Mouse (Mus musculus): ENCODE results near the gene Olfr1346.
"Not testable (repeated sequence)": the region's sequence is repeated elsewhere in the genome, so short reads cannot be mapped to it uniquely, and the experiment has no call there.

Gene Olfr1346

DNA sequence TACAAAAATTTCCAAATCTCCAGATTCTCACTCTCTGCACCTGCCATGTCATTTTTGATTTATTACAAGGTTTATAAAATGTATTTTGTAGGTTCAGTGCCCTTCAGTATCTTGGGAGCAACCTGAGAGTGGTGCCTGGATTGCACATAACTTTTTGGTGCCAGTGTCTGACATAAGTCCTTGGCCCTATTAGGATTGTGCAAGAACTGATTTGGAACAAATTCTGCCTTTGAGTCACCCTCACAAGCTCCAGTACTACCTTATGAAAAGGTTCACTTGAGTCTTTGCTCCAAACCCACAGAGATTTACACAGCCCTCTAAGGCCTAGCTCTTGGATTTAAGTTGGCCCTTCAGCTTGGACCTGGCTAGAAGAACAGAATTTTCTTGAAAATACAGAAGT is at the start of gene Olfr1346:
Olfr1346 (plus strand) TSS at position 151 of the 400 bp plus-strand sequence.
- DNase-seq: no peak

DNA sequence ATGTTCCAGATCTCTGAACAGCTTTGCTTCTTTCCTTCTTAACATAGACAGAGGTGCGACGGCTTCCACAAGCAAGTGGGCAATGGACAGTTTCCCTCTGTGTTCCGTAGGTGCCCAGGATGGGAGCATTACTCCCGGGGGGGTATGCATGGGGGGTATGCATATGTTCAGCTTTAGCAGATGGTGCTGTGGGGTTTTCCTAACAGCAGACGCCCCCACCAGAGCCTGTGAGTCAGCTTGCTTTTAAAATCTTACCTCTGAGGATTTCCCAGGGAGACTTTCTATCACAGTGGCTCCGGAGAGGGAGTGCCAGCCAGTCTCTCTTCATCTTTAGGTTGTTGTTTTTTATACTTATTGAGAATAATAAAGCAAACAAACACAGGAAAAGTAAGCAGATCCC is 47.0 kb upstream of the Olfr1346 start:
- DNase-seq: no peak

DNA sequence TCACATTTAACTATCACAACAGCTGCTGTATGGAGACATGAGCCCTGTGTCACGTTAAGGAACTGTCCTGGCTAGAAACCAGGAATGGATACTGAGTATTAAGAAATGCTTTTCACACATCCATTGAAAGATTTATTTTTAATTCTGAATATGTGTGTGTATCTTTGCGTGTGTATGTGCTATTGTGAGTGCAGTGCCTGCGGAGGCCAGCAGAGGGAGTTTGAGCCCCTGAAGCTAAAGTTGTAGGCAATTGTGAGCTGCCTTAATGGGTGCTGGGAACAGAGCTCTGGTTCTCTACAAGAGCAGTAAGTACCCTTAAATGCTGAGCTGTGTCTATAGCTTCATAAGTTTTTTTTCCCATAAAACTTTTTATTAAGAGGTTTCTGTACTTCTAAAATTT is 37.5 kb upstream of the Olfr1346 start:
- DNase-seq: no peak

DNA sequence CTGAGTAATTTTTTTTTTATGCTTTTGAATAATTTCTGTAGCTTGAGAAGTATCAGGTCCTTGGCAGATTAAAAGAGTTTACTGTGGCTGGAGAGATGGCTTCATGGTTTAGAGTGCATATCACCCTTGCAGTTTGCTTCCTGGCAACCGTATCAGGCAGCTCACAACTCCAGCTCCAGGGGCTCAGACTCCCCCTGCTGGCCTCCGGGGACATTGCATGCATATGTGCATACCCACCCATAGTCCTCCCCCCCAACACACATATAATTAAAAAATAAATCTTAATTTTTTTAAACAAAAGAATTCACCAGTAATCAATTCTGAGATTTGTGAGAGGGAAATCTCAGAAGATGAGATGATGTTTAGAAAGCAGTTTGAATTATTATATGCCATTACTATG is 36.6 kb upstream of the Olfr1346 start:
- DNase-seq: peak in 1 of 2 experiments; percentile 12

DNA sequence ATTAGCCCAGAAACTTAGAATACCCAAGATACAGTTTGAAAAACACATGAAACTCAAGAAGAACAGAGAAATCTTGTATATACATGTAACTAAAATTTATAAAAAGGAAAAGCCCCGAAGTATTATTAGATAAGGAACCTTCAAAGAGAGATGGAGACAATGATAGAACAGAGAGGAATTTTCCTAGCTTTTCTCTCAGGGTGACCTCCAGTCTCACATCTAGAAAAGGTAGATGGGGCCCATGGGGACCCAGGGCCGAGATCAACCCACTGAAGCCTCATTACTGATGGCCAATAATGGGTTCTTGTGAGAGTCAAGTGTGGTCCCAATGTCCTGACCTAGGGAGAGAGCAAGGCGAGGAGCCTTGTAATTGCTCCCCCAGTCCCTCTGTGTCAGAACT is 28.5 kb upstream of the Olfr1346 start, which contains the start of gene Olfr1344:
Olfr1344 (plus strand) TSS at position 301 of the 400 bp plus-strand sequence.
- DNase-seq: no peak

DNA sequence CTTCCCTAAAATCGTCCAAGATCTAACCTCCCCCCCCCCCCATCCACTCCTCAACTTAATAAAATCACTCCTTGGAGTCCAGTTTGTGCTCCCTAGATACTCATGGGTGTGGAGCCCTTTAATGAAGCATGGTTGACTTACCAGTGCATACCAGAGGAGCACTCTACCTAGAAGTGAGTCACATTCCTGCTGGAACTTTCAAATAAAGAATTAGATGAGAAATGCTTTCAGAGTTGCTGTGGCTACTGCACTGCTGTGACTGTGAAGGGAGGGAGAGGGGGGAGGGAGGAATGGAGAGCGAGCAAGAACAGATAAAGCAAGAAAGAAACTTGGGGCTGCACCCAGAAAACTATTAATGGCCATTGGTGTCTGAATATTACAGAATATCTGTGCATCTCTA is 25.7 kb upstream of the Olfr1346 start:
- DNase-seq: no peak

DNA sequence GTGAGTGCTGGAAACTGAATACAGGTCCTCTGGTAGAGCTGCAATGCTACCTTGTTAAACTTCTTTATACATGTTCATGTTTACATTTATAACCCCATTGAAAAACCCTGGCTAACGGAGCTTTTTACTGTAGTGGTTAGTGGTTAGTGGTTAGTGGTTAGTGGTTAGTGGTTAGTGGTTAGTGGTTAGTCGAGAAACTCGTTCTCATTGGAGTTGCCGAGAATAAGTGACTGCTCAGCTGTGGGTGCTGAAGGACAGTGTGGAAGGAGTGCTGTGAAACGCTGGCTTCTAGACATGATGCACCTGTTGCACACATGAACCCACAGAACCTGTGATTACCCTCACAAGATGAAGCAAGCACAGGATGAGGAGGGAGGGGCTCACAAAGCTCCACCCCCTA is 19.1 kb upstream of the Olfr1346 start:
- no peak for DNase-seq

DNA sequence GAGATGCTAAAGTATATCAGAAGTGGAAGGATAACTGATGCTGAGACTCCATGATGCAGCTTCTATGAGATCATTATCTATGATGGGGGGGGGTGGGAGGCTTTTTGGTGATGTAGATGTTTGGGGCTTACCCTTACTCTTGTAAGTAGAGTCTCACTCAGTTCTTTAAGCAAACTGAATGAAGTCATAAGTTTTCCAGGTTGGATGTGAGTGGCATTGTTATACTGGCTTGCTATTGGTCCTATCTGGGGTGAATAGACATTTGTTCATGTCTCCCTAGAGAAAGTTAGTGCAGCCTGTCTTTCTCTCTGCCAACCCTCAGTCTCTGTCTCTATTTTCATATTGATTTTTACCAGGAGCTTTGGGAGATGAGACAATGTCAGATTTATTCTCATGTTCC is 11.0 kb upstream of the Olfr1346 start, which contains the start of gene Olfr1336:
Olfr1336 (plus strand) TSS at position 301 of the 400 bp plus-strand sequence.
- DNase-seq: no peak

DNA sequence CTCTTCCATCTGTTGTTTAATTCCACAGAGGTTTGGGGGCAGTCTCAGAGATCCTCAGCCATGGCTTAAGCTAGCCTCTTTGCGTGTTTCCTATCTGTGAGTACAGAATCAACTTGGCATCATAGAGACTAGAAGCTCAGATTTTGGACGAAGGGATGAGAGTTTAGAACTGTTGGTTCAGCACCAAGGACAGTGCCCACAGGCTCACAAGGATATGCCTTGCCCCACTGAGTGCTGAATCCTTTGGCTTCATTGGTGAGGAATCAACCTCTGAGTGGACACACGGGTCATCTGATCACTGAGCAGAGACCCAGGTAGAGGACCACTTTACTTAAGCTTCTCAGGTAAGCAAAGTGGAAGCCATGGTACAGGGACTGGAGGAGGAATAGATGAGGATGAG is 10.5 kb upstream of the Olfr1346 start:
- no peak for DNase-seq

DNA sequence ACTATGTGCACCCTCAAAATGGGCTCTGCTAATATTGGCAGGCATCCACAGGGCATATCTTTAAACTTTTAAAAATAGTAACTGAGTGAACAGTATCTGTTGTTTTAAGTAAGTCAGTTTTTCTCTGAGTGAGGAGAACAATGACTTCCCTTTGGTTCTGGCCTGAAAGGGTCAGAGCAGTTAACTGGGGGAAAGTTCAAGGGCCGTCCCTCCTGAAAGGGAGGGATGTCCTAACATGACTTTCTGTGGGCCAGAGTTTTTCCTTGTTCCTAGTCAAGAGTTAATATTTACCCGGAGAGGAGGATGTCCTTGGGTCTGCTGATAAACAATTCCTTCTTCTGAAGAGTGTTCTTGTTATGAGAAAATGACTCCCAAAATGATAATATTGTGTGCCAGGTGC is 10.7 kb downstream of the Olfr1346 start:
- DNase-seq: not testable (repeated sequence)

DNA sequence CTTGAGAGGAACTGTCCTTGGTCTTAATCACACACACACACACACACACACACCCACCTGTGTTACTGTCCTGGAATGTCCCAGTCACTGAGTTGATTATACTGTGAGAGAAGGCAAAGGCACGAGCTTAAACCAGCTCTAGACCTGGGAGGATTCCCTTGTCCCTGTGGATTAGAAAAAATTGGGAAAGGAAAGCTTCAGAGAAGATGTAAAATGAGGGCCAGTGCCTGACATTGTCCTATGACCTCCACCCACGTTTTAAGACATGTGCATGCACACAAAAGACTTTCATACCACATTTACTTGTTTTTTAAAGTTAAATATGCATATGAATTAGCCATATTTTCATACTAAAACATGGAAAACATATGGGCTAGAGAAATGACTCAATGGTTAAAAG is 19.9 kb downstream of the Olfr1346 start, which contains the start of gene Olfr5:
Olfr5 (minus strand) TSS at position 101 of the 400 bp plus-strand sequence.
- no peak for DNase-seq

DNA sequence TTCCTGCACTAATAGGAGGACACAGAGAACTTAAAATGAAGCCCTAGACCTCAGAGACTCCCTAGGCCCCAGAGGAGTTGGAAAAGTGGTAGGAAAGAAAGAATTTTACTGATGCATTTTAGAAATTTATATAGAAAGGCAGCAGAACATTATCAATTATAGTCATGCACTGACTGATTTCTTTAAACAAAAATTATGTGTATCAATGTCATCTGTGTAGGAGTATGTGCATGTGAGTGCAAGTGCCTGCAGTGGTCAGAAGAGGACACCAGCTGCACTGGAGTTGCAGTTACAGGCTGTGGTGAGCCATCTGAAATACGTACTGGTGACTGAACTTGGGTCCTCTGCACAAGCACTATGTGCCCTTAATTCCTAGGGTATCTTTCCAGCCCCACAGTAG is 32.8 kb downstream of the Olfr1346 start, which contains the start of gene Olfr1347:
Olfr1347 (minus strand) TSS at position 101 of the 400 bp plus-strand sequence.
- DNase-seq: no peak

DNA sequence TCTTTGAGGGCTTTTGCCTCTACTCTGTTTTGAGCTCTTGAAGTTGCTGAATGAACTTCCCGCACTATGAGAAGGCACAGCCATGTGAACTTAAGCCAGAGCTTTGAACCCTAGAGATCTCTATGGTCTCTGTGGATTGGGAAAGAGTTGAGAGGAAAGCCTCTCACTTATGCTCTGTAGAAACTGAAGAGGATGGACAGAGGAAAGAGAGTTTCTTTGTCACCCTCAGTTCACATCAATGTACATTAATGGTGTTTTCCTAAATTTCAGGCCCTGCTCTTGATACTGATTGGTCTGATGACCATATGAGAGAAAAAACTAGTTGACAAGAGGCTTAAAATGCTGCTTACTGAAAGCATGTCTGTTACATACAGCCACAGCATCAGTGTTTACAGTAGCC is 41.7 kb downstream of the Olfr1346 start, which contains the start of gene Olfr1348:
Olfr1348 (minus strand) TSS at position 101 of the 400 bp plus-strand sequence.
- DNase-seq: no peak

DNA sequence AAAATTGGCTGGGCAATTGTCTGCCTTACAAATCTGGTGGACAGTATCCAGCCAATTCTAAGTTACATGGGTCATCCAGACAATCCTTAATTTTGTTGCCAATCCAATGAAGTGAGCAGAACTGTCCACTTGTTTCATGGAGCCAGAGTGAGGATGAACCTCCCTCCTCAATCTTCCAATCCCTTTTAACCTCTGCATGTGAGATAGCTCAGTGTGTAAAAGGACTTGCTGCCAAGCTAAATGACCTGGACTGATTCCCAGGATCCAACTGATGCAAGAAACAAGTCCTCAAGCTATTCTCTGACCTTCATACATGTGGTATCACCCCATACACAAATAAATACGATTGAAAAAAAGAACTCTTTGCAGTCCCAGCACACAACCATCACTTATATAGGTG is 54.8 kb downstream of the Olfr1346 start:
- no peak for DNase-seq

DNA sequence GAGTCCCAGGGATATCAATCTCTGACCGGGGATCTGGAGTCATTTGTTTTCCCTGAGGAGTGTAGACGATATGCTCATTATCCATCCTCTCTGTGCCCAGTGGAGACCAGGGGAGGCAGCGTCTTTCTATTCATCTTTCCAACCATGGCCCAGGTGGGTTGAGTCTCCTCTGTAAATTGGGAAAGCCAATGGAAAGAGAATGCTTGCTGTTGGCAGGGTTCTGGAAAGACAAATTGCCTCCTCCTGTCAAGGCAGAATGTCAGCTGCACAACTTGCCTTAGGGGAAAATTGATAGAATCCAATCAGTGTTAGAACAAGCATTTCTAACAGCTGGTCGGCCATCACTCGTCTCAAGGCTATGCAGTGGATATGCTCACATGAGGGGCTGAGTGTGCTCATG is 55.9 kb downstream of the Olfr1346 start, which contains the start of gene Olfr1349:
Olfr1349 (minus strand) TSS at position 101 of the 400 bp plus-strand sequence.
- no peak for DNase-seq

DNA sequence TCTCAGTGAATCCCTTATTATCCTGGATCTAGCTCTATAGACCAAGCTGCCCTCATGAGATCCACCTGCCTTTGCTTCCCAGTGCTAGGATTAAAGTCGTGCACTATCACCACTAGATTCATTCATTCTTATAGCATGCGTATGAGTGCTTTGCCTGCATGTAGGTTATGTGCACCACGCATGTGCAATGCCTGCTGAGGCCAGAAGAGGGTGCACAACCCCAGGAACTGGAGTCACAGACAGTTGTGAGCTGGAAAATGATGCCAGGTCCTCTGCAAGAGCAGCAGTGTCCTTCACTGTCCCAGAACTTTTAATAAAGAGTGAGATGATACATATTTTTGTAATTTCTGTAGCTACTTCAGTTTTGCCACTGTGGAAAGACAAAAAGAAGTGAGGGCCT is 58.1 kb downstream of the Olfr1346 start:
- no peak for DNase-seq

DNA sequence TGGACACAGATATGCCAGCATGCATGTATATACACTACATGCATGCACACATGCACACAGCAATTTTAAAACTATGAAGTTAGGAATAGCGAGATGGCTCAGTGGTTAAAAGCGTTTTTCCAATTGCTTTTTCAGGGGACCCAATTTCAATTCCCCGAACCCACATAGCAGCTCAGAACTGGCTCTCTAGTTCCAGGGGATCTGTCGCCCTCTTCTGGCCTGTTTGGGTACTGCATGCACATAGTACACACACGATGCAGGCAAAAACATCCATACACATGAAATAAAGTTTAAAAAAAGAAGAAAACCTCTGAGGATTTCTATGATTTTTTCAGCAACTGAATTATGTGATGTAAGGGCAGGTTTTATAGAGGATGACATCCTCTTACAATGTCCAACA is 59.2 kb downstream of the Olfr1346 start:
- DNase-seq: no peak

Measured in lung, postnatal 4 days (tissue).